Mouse (Mus musculus): ENCODE data around the gene Myb.
"Not testable (repeated sequence)": the region's sequence is repeated elsewhere in the genome, so short reads cannot be mapped to it uniquely, and the experiment has no call there.

Gene Myb

DNA sequence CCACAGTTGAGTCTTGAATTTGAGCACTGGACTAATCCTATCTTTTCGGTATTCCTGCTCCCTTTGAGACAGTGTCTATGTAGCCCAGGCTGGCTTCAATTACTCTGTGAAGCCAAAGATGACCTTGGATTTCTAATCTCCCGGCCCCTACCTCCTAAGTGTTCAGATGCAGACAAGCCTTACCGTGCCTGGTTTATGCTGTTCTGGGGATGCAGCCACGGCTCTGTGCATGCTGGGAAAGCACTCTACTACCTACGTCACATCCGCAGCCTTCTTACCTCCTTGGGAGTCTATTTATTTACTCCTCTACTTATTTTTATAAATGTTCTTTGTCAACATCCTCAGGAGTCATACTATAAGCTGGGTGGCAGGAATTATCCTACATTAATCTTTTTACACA is 7.1 kb upstream of the Myb start:
- DNase-seq = no peak

GRCm38 (mm10) chr10:21167165-21167564 is 6.4 kb upstream of the Myb start:
- DNase-seq = no peak

GRCm38 (mm10) chr10:21165411-21165810 is 4.6 kb upstream of the Myb start:
- no peak for DNase-seq

GRCm38 (mm10) chr10:21162124-21162523 is 1.3 kb upstream of the Myb start:
- DNase-seq = no peak

DNA sequence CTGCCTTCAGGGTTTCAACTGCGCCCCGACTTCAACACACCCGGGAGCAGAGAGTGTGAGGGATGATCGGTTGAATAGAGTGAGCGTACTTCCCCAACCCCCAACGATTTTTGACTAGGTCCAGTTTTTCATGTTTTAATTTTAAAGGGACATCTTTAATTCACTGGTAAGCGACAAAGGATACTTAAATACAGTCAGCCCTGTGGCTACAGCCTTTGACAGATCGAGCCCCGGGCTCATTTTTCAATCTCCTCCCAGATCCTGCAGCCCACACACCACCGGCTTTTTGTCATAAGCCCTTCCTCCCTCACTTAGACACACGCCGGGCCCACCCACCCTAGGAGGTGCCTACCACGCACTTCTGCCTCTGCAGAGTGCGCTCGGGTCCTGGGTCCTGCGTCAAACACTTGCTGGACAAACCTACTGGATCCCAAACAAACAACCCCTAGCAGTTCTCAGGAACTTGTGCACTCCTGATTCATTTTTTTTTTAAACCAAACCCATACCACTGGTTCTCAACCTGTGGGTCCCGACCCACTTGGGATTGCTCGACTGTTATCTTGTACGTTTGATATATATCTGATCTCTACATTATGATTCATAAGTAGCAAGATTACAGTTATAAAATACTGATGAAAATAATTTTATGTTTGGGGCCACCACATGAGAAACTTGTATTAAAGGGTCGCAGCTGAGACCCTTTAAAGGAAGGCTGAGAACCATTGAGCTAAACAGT is 743 bp upstream of the Myb start:
- no peak for DNase-seq

- DNase-seq = peak; percentile 29
These were observed 938 bp downstream of the Myb start for GRCm38 (mm10) chr10:21159697-21160394.

GRCm38 (mm10) chr10:21158918-21159443 is 1.8 kb downstream of the Myb start:
- DNase-seq = peak; percentile 8

- DNase-seq = no peak
These were observed 2.5 kb downstream of the Myb start for GRCm38 (mm10) chr10:21158111-21158917.

DNA sequence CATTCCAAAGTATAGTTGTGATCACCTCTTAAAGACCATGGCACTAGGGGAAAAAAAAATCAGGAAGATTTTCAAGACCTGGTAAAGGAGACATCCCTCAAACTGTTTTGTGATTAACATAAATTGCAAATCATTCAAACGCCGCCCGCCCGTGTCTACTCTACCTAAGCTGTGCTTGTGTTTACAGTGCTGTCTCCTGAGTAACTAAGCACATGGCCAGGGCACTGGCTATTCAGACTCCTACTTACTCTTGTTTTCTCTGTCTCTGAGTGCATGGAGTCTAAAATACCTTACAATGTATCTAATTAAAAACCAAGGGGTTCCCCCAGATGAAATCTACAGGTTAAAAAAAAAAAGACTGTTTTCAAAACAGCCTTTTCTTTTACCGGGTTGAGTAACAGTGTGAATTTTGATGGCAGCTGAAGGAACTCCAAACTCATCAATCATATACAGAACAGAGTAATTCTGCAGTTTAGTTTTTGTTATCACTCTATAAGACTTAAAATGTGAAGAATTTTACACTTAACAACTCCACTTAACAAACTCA is 3.8 kb downstream of the Myb start:
- no peak for DNase-seq

DNA sequence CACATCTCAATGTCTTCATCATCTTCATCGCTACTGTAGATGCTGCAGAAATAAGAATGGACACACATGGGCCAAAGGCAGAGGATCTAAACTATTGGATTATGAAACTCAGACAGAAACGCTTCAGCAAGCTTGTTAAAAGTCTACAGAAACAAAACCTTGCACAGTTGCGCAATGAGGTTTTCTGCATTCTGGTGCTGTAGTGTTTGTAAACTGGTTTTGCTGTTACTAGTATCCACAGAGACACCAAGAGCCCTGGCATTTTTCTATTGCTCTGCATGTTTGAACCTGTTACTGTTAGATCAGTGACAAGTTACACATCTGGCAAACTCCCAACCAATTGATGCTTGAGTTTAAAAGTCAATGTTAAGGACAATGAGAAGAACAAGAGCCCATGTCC is 4.4 kb downstream of the Myb start:
- DNase-seq = no peak

DNA sequence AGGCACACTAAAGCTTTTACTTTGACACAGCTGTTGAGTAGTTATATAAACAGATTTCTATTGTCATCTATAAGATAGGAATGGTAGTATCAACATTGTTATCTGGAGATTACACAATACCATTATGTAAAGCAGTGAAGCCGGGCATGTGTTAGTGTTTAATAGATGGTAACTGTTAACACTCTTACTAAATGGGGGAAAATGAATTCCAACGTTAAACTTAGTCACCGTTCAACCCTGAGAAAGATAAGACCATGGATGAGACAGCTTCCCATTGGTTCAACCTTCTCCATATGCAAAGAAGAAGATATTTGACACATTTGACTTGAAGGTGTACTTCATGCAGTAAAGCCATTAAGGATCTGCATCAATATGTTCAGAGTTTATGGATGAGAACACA is 5.9 kb downstream of the Myb start:
- no peak for DNase-seq

- no peak for DNase-seq
These were observed 7.4 kb downstream of the Myb start for GRCm38 (mm10) chr10:21153433-21153832.

DNA sequence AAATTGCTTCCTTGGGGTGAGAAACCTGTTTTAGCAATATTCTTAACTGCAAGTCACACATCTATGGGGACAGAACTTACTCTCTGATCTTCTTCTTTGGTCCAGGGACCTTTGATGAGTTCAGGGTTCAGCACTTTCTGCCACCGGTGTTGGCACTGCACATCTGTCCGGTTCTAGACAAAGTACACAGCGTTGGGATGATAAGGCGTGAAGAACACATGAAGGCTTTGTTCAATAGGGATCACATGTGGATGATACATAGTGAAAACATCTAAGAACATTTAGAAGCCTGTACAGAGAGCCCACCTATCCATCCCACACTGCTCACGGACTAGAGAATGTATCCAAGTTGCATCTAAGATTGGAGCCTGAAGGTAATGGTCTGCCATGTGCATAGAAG is 8.0 kb downstream of the Myb start:
- no peak for DNase-seq

- no peak for DNase-seq
These were observed 9.5 kb downstream of the Myb start for GRCm38 (mm10) chr10:21151320-21151719.

DNA sequence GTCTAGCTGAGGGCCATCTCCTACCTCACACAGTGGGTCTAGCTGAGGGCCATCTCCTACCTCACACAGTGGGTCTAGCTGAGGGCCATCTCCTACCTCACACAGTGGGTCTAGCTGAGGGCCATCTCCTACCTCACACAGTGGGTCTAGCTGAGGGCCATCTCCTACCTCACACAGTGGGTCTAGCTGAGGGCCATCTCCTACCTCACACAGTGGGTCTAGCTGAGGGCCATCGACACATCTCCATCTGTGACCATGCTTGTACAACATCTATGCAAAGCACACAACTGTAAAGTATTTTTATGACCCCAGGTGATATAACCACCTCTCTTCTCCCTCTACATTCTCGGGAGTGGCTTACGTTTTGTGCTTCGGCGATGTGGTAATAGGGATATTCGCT is 10.8 kb downstream of the Myb start:
- not testable (repeated sequence) for DNase-seq

DNA sequence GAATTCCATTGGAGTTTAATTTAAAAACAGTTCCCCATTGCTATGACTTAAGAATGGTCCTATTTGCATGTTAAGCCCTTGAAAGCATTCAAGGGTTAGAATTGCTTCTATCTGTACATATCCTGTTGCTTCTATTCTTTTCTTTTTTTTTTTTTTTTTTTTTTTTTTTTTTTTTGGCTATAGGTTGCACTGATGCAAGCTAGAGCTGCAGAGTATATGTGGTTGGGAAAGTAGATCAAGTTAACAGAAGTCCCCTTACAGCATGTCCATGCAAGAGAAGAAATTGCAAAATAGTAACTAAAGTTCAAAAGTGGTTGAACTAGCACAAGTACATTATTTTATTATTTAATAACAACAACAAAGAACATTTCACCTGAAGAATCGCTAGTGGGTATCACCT is 14.1 kb downstream of the Myb start:
- no peak for DNase-seq

GRCm38 (mm10) chr10:21146263-21146662 is 14.5 kb downstream of the Myb start:
- DNase-seq = no peak

DNA sequence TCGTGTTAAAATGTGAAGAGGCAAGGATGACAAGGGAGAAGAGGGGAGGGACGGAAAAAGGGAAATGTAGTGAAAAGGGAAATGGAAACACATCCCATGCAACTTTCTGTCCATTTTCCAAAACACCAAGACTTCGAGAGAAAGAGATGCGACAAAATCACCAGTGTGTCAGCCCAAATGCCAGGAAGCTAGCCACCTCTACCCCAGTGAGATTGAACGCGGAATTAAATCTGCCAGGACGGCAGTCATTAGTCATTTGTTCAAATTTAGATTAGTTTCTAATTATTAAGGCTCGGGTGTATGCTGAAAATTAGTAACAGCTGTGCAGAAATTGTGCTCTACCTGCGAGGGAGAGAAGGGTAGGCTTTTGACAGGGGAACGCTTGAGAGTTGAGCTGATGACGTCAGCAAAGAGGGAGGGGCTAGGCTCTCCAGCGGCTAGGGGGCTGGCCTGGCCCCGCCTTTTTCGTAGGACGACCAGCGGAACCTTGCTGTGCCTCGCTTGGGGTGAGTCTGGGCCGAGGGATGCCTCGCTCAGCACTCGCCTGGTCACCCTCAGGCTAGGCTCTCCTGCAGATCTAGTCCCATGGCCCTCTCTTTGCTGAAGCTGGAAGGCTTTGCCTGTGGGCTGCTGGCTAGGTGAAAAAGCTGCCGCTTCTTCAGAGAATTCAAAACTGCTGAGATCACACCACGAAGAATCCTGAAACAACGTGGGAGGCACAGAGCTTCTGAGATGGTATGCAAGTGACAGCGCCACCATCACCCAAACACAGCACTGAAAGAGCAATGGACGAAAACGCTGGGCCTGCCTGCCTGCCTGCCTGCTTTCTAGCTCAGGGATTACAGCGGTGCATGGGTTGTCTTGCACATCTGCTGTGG is 15.9 kb downstream of the Myb start:
- peak; percentile 75 for DNase-seq

- DNase-seq = no peak
These were observed 25.5 kb downstream of the Myb start for GRCm38 (mm10) chr10:21135297-21135696.

GRCm38 (mm10) chr10:21130901-21131493 is 29.8 kb downstream of the Myb start:
- DNase-seq = no peak

GRCm38 (mm10) chr10:21128086-21128611 is 32.6 kb downstream of the Myb start:
- no peak for DNase-seq

GRCm38 (mm10) chr10:21118341-21118740 is 42.4 kb downstream of the Myb start:
- no peak for DNase-seq

Data from right cerebral cortex, postnatal 25 days (tissue).